Mouse (Mus musculus) monocyte, adult 2 months (primary cell): ENCODE data around the gene Galnt16.

Source experiments
- DNase-seq, 2 experiments: peaks; one replicate each; pipeline ENCODE4 v3.0.0; 2022; ENCODE audit warnings: low spot score in 2 of 2, low read depth in 1 of 2

The Galnt16 gene

GRCm38 (mm10) chr12:80517977-80518376, at the start of gene Galnt16:
Gene Galnt16 (plus strand): TSS chr12:80518277.
- DNase-seq = no peak

- DNase-seq = no peak
These were observed 47.9 kb upstream of the Galnt16 start for GRCm38 (mm10) chr12:80470206-80470605.

- no peak for DNase-seq
These were observed 46.2 kb upstream of the Galnt16 start for GRCm38 (mm10) chr12:80471926-80472325.

GRCm38 (mm10) chr12:80473731-80474130, 44.3 kb upstream of the Galnt16 start:
- DNase-seq = no peak

GRCm38 (mm10) chr12:80479986-80480385, 38.1 kb upstream of the Galnt16 start:
- no peak for DNase-seq

- no peak for DNase-seq
These were observed 34.7 kb upstream of the Galnt16 start for GRCm38 (mm10) chr12:80483397-80483796.

- no peak for DNase-seq
These were observed 24.8 kb upstream of the Galnt16 start for GRCm38 (mm10) chr12:80493311-80493710.

GRCm38 (mm10) chr12:80495691-80496090, 22.4 kb upstream of the Galnt16 start:
- no peak for DNase-seq

- DNase-seq = no peak
These were observed 19.7 kb upstream of the Galnt16 start for GRCm38 (mm10) chr12:80498356-80498755.

GRCm38 (mm10) chr12:80500506-80500905, 17.6 kb upstream of the Galnt16 start:
- no peak for DNase-seq

GRCm38 (mm10) chr12:80504718-80505117, 13.4 kb upstream of the Galnt16 start:
- no peak for DNase-seq

- DNase-seq = no peak
These were observed 10.9 kb upstream of the Galnt16 start for GRCm38 (mm10) chr12:80507041-80507745.

GRCm38 (mm10) chr12:80518393-80518756, 298 bp downstream of the Galnt16 start:
- no peak for DNase-seq

- DNase-seq = no peak
These were observed 912 bp downstream of the Galnt16 start for GRCm38 (mm10) chr12:80518757-80519620.

- DNase-seq = no peak
These were observed 1.7 kb downstream of the Galnt16 start for GRCm38 (mm10) chr12:80519621-80520332.

GRCm38 (mm10) chr12:80522006-80522405, 3.9 kb downstream of the Galnt16 start:
- no peak for DNase-seq

GRCm38 (mm10) chr12:80524276-80524921, 6.3 kb downstream of the Galnt16 start:
- DNase-seq = no peak

- no peak for DNase-seq
These were observed 7.4 kb downstream of the Galnt16 start for GRCm38 (mm10) chr12:80525513-80525912.

GRCm38 (mm10) chr12:80526511-80526910, 8.4 kb downstream of the Galnt16 start:
- no peak for DNase-seq

- DNase-seq = no peak
These were observed 9.8 kb downstream of the Galnt16 start for GRCm38 (mm10) chr12:80527727-80528389.

- no peak for DNase-seq
These were observed 12.0 kb downstream of the Galnt16 start for GRCm38 (mm10) chr12:80530052-80530451.
